Mouse (Mus musculus) forebrain, embryonic 16.5 days (tissue): ENCODE measurements at regions not wholly inside any gene's neighbourhood (a gene's known extent, or its start where the extent isn't known, plus 50 kb on each side); places are given as distances from the start of the nearest gene placed in this dataset.

Experiments
- ATAC-seq: fragments of 200-750 bp; cut with Nextera tagmentation; 2 replicates; pipeline ENCODE4 v1.8.0; 2017; ENCODE audit warnings: mild to moderate bottlenecking, moderate library complexity
- H3K27ac ChIP-seq: fragments of 300-500 bp; sonication (generic); 2 replicates; pipeline ENCODE4 v1.5.1; 2014; ENCODE audit warnings: low read length, control low read depth
- H3K27me3 ChIP-seq: fragments of 300-500 bp; sonication (generic); replicated peaks from 2 replicates; pipeline ENCODE4 v1.6.1; 2014; ENCODE audit warnings: low read length; ENCODE audit not compliant: control insufficient read depth, insufficient read depth
- H3K36me3 ChIP-seq: fragments of 300-500 bp; sonication (generic); 2 replicates; pipeline ENCODE4 v1.6.1; 2014; ENCODE audit not compliant: control insufficient read depth, insufficient read depth
- H3K4me1 ChIP-seq: fragments of 300-500 bp; sonication (generic); replicated peaks from 2 replicates; pipeline ENCODE4 v1.6.1; 2014; ENCODE audit warnings: low read length; ENCODE audit not compliant: control insufficient read depth, insufficient read depth
- H3K4me2 ChIP-seq: fragments of 300-500 bp; sonication (generic); 2 replicates; pipeline ENCODE4 v1.6.1; 2014; ENCODE audit warnings: mild to moderate bottlenecking, low read length, control low read depth
- H3K4me3 ChIP-seq: fragments of 300-500 bp; sonication (generic); replicated peaks from 2 replicates; pipeline ENCODE4 v1.5.1; 2014; ENCODE audit warnings: mild to moderate bottlenecking, low read length, control low read depth
- H3K9ac ChIP-seq: fragments of 300-500 bp; sonication (generic); replicated peaks from 2 replicates; pipeline ENCODE4 v1.6.1; 2014; ENCODE audit warnings: low read depth, low read length, control low read depth
- H3K9me3 ChIP-seq: fragments of 300-500 bp; sonication (generic); 2 replicates; pipeline ENCODE4 v1.6.1; 2016; ENCODE audit warnings: low read length; ENCODE audit not compliant: control insufficient read depth
- WGBS: fragments of 180-500 bp; shearing (Covaris S2); extraction: QIAGEN DNeasy Blood & Tissue Kit; methylation state at CpG from one replicate; pipeline ENCODE4 v1.1.7; 2014; 5-methylcytosine and 5-hydroxymethylcytosine counted together

DNA sequence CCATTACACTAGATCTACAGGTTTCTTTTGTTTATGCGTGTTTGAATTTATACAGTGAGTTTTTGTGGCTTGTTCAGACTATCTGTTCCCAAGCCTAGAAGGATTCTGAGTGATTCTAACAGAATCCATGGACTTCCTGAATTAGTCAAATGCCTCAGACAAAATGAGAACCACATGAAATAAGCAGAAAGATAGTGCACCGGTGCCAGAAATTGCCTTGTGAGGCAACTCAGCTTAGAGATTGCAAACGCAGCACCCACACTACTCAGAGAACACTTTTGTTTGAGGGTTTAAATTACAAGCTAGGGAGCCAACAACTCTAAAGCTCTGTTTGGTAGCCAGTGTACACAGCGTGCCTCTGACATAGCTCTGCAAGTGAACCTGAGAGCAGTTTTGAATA is 543.9 kb downstream of the Plcl1 start:
- Histone ChIP-seq H3K4me3 (no peak overlapping the region), H3K9ac (no peak overlapping the region), H3K27ac (no peak overlapping the region), H3K4me1 (no peaks in the 10 kb centered on the region), H3K4me2 (no peak overlapping the region), H3K9me3 (no peaks in the 10 kb centered on the region), H3K36me3 (no peaks in the 10 kb centered on the region), H3K27me3 (no peaks in the 10 kb centered on the region)
- WGBS: 89% methylated on average over 4 of the region's 4 CpGs
- ATAC-seq: no peak

DNA sequence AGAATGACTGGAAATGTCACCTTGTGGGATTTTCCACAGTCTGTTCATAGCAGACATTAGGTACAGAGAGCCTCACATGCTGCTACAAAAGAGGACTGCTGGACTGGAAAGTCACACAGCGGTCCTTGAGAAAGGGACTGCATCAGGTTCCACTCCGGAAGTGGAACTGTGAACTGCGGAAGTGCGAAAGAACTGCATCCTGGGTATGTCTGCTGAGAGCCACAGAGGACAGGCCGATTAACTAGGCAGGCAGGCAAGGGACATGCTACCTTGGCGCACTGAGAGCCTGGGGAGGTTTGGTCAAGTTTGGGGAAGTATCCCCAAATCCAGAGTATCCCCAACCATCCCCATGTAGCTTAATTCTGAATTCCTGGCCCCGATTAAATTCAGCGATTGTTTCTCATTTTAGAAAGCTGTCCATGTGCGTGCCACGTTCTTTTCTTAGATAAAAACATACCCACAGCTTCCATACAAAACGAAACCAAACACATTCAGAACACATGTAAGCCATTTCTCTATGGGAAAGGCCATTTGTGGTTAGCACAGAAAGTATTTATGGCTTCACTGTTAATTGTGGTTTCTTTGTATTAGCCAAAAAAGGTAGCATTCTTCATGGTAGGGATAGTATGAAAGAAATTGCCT is 552.2 kb downstream of the Plcl1 start:
- Histone ChIP-seq H3K4me2 (no peak overlapping the region), H3K9ac (no peak overlapping the region), H3K4me1 (no peaks in the 10 kb centered on the region), H3K36me3 (no peaks in the 10 kb centered on the region), H3K4me3 (no peak overlapping the region), H3K27me3 (no peaks in the 10 kb centered on the region), H3K27ac (no peak overlapping the region), H3K9me3 (no peaks in the 10 kb centered on the region)
- 79% methylated on average over 11 of the region's 11 CpGs for WGBS
- no peak for ATAC-seq

- Histone ChIP-seq H3K9me3 (no peaks in the 10 kb centered on the region), H3K27me3 (no peaks in the 10 kb centered on the region), H3K27ac (no peak overlapping the region), H3K4me1 (no peaks in the 10 kb centered on the region), H3K36me3 (no peaks in the 10 kb centered on the region), H3K9ac (no peak overlapping the region), H3K4me2 (no peak overlapping the region), H3K4me3 (no peak overlapping the region)
- 17% methylated on average over 6 of the region's 6 CpGs for WGBS
- peak; percentile 84 for ATAC-seq
These were observed 554.6 kb downstream of the Plcl1 start for GRCm38 (mm10) chr1:55960291-55960690.

- no peak overlapping the region for H3K4me3 ChIP-seq
- WGBS: 86% methylated on average over 5 of the region's 5 CpGs
- ATAC-seq: no peak
These were observed 558.1 kb downstream of the Plcl1 start for GRCm38 (mm10) chr1:55963867-55964266.

DNA sequence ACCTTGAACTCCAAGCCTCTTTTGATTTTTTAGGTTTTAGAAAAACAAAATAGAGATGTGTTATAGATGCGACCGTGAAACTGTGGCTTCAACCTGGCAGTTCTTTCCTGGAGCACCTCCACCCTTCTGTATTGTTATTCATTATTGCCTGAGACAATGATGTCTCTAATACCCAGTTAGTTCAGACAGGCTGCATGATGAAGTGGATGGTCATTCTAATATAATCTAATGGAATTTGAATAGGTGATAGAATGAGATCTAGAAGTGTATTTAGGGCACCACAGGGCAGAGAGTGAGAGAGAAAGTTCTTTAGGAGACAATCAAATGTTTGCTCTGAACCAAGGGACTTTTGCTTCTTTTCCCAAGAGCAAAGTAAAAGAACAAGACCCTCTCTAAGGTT is 560.6 kb downstream of the Plcl1 start:
- Histone ChIP-seq H3K4me2 (no peak overlapping the region), H3K9me3 (no peaks in the 10 kb centered on the region), H3K27ac (no peak overlapping the region), H3K4me1 (no peaks in the 10 kb centered on the region), H3K4me3 (no peak overlapping the region), H3K36me3 (no peaks in the 10 kb centered on the region), H3K27me3 (no peaks in the 10 kb centered on the region), H3K9ac (no peak overlapping the region)
- 89% methylated on average over 2 of the region's 2 CpGs for WGBS
- no peak for ATAC-seq

More at GRCm38 (mm10) chr1:55963867-55964266, 558.1 kb downstream of the Plcl1 start:
- Histone ChIP-seq H3K36me3 (no peaks in the 10 kb centered on the region), H3K4me2 (no peak overlapping the region), H3K4me1 (no peaks in the 10 kb centered on the region), H3K27me3 (no peaks in the 10 kb centered on the region), H3K9ac (no peak overlapping the region), H3K27ac (no peak overlapping the region), H3K9me3 (no peaks in the 10 kb centered on the region)

DNA sequence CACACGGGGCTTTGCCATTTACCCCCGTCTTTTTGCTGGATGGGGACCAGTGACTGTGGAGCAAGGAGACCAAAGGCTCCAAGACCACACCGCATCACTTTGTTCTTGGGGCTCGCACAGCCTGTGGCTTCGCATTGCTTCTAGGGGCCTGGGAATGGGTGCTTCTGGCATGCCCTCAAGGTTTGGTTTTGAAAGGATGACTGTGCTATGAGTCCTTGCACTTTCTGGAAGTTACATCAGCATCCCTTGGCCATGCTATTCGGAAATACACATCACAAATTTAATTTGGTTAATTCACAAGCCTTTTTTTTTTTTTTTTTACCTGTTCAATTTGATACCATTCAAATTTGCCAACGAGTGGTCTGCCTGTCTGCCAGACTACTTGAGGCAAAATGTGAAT is 562.1 kb downstream of the Plcl1 start:
- Histone ChIP-seq H3K4me1 (no peaks in the 10 kb centered on the region), H3K4me2 (no peak overlapping the region), H3K36me3 (no peaks in the 10 kb centered on the region), H3K27me3 (no peaks in the 10 kb centered on the region), H3K9me3 (no peaks in the 10 kb centered on the region), H3K4me3 (no peak overlapping the region), H3K27ac (no peak overlapping the region), H3K9ac (no peak overlapping the region)
- ATAC-seq: no peak
- WGBS: 92% methylated on average over 7 of the region's 7 CpGs

- no peaks in the 10 kb centered on the region for H3K27me3 ChIP-seq
- no peaks in the 10 kb centered on the region for H3K9me3 ChIP-seq
- H3K27ac ChIP-seq: no peak overlapping the region
- 73% methylated on average over 3 of the region's 3 CpGs for WGBS
- no peaks in the 10 kb centered on the region; the same call in 1 of the 2 replicates for H3K4me1 ChIP-seq
- no peaks in the 10 kb centered on the region for H3K36me3 ChIP-seq
- peak; percentile 49; the same call in 1 of the 2 replicates for ATAC-seq
- no peak overlapping the region for H3K9ac ChIP-seq
- H3K4me2 ChIP-seq: no peak overlapping the region
- no peak overlapping the region for H3K4me3 ChIP-seq
These were observed 572.1 kb downstream of the Plcl1 start for GRCm38 (mm10) chr1:55977796-55978195.

GRCm38 (mm10) chr1:55983522-55984066 is 577.9 kb downstream of the Plcl1 start:
- H3K27ac ChIP-seq: no peak overlapping the region
- no peak overlapping the region for H3K4me3 ChIP-seq
- no peaks in the 10 kb centered on the region for H3K4me1 ChIP-seq
- ATAC-seq: peak; percentile 45; the same call in 1 of the 2 replicates
- no peaks in the 10 kb centered on the region for H3K27me3 ChIP-seq
- H3K9ac ChIP-seq: no peak overlapping the region
- H3K9me3 ChIP-seq: no peaks in the 10 kb centered on the region
- H3K36me3 ChIP-seq: no peaks in the 10 kb centered on the region
- H3K4me2 ChIP-seq: no peak overlapping the region
- WGBS: 51% methylated on average over 5 of the region's 5 CpGs

DNA sequence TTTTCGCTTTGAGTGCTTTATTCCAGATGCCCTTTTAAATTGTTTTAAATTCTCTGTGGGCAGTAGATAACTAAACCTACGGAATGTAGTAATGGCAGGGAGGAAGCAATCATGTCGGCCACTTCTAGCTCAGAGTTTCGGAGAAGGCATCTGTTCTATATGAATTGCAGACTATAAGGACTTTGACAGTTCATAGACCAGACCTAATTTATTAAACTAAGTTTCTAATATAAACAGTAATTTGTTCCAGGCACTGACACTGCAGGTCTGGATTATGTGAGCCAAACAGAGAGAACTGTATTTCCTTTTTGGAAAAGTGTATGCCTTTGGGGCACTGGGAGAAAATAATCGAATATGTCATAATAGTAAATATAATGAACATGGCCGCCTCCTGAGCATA is 591.4 kb downstream of the Plcl1 start:
- no peak overlapping the region for H3K4me3 ChIP-seq

More for the DNA sequence above, 591.4 kb downstream of the Plcl1 start:
- Histone ChIP-seq H3K27me3 (no peaks in the 10 kb centered on the region), H3K4me1 (no peaks in the 10 kb centered on the region), H3K9ac (no peak overlapping the region), H3K9me3 (no peaks in the 10 kb centered on the region), H3K36me3 (no peaks in the 10 kb centered on the region), H3K4me2 (no peak overlapping the region), H3K27ac (no peak overlapping the region)
- WGBS: 86% methylated on average over 6 of the region's 6 CpGs
- no peak for ATAC-seq
